Mouse (Mus musculus): Measurements from ENCODE around the gene Myo18a.

The Myo18a gene

DNA sequence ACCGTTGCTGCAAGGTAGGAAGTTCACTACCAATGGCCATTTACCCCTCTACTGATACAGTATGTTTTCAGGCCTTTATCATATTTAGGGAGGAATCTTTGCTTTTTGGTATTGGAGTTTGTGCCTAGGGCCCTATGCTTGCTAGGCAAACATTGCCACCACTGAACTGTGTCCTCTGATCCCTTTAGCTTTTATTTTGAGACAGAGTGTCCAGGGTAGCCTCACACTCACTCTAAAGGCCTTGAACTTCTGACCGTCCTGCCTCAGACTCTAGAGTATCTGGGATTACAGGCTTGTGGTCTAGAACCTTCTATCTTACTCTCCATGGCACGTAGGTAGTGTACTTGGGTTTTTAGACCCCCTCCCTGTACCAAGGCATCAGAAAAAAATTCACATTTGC, 137.1 kb downstream of the Myo18a start:
- DNase-seq (ENCODE audit: low spot score): no peak

DNA sequence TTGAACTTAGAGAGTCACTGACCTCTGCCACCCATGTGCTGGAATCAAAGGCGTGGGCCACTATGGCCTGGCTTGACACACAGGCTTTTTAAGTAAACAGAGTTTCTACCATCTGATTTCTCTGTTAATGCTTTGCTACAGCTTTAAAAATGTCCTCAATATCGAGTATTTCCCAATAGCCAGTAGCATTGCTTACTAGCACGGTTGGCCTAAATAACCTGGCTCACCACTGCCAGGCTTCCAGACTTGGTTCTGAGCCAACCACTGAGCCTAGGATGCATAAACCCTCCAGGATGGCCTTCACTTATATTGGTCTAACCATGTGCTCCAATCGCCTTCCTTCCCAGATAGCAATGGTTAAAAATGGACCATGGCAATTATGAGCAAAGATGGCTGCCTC, 137.7 kb downstream of the Myo18a start:
- no peak for DNase-seq (ENCODE audit: low spot score)

DNA sequence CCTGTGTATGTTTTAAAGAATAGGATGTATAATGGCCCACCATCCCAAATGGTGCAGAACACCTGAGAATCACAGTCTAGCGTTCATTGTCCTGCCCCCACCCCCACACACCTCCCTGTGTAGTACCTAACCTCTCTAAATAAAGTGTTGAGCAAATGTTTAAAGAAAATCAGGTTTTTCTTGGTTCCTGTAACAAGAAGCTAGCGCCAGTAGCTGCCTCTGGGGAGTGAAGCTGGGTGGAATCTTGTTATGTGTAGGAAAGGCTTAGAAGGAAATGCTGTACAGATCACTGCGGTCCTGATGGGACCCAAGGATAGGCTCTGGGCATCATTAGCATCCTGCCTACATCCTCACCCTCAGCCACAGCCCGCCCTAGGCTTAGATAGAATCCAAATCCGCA, 138.3 kb downstream of the Myo18a start:
- DNase-seq (ENCODE audit: low spot score): no peak

DNA sequence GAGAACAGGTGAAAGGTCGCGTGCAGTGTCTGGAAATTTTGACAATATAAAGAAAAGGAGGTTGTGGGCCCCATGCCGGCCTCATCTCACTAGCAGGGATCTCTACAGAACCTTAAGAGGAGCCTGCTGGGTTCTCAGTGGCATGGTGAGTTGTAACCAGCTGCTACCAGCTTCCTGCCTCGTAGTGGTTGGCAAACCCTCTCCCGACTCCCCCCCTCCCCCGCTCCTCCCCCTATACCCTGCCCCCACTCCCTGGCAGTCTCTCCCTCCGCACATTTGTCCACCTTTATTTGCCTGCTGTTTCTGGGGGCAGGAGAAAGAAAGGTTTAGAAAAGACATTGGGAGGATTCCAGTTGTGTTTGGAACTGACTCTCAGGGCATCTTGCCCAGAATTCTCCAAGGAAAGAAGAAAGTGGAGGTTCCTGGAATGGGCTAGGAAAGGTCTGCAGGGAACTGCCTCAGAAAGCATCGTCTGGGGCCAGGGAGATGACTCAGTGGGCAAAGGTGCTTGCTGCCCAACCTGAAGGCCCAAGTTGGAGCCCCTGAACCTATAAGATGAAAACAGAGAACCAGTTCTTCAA, 138.8 kb downstream of the Myo18a start:
- no peak for DNase-seq (ENCODE audit: low spot score)

DNA sequence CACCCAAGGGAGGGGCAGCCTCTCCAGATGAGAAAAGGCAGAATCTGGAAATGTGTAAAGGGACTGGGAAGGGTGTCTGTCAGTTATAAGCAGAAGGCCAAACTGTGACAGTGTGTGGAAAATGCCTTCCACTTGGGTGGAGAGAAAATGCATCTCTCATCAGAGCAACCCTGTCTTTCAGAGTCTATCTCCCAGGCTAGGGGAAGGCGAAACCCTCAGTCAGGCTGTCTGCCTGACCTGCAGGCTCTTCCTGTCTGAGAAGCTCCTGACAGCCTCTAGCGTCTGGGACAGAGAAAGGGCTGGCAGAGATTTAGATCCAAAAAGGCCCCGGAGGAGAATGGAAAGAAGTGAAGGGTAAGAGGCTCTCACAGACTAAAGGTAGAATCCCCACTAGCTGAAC, 140.7 kb downstream of the Myo18a start:
- DNase-seq (ENCODE audit: low spot score): no peak

DNA sequence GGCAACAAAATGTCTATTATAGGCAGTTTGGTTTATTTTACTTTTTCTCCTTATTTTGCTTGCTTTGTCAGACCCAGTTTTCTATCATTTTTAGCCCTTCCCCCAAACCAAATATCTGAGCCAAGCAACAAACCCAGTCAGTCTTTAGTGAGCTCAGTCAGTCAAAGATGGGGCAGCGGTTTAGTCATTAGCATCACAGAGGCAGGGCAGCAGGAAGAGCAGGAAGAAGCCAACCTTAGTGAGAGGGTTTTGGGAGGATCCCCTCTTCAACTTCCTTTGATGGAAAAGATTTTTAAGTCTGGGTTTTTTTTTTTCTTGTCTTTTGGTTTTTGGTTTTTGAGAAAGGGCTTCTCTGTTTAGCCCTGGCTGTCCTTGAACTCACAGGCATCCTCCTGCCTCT, 141.7 kb downstream of the Myo18a start:
- DNase-seq (ENCODE audit: low spot score): no peak

DNA sequence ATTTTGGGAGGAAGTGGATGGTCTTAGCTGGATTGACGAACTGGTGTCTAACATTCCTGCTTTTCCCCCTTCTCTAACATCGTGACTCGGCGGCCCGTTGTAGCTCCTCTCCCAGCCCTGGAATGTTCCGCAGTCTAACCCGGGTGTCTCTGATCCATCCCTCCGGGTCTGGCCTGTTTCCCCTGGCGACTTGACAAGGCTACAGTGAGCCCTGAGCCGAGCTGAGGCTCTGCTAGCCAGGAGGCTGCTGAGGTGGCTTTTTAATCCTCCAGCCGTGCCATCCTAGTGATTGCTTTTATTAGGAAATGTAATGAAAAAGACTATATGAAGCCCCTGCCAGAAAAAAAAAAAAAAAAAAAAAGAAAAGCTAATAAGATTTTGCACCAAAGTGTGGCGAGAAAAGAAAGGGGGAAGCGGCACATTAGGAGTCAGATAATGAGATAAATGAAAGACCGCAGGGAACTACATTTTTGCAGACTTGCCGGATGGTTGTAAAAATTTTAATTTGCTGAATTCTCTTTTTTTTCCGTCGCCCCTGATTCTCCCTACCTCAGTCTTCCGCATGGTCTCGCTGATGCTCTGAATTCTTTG, 143.1 kb downstream of the Myo18a start:
- no peak for DNase-seq (ENCODE audit: low spot score)

DNA sequence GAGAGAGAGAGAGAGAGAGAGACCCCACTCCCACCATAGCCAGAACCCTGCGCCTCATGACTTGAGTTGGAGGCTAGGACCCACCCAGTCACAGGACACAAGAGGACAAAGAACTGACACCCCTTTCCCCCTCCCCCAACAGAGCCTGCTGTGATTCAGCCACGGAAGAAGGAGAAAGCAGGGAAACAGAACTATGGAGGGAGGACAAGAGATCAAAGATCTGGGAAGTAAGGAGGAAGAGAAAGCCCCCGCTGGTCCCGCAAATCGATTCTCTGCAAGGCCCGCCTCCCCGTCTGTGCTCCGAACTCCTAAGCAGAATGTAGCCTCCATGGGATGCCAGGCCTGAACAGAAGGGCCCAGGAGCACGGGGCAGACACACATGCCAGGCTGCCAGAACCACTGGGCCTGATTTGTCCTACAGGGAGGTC, 143.7 kb downstream of the Myo18a start:
- DNase-seq (ENCODE audit: low spot score): no peak

DNA sequence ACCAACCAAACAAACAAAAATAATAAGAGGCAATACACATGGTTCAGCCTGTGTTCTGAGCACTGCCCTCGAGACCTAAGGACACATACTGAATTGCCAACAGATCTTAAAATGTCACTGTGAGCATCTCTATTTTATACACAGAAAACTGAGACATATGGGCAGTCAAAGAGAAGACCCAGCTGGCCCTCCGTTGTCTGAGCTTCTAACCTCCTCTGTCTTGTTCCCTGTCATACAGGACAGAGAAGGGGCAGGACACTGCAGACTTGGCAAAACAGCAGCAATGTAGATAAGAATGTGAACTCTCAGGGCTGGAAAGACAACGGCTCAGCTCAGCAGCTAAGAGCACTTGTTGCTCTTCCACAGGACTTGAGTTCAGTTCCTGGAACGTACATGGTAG, 145.4 kb downstream of the Myo18a start:
- no peak for DNase-seq (ENCODE audit: low spot score)

DNA sequence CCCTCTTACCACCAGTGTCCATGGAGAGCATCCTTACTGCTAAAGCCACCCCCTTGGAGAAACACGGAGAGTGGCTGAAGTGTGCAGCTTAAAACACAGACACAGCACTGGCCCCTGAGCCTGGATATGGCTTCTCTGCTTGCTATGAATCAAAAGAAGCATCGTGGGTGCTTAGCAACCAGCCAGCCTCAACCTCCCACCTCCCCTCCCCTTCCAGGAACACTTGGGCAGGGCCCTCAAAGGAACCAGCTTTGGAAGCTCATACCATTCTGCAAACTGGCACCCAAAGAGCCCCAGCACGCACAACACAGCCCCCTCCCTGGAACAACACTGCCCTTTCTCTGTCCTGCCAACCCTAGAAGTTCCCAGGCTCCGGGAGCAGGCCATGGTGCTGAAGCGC, 146.3 kb downstream of the Myo18a start:
- DNase-seq (ENCODE audit: low spot score): no peak

DNA sequence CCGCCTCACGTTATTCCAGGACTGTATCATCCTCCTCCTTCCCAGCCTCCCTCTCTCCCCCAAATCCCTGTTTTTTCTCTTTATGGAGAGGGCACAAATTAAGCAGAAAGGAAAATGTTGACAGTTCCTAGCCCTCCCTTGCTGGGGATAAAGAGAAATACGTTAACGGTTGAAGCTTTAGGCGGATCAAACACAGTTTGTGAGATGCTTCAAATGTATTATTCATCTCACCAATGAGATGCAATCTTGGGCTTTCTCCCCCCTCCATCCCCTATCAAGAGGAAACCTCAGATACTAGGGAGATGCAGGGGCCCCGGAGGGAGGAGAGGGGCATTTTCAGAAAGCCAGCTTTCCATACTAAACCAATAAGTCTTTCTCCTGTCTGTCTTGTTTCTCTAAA, 146.7 kb downstream of the Myo18a start:
- DNase-seq (ENCODE audit: low spot score): no peak

DNA sequence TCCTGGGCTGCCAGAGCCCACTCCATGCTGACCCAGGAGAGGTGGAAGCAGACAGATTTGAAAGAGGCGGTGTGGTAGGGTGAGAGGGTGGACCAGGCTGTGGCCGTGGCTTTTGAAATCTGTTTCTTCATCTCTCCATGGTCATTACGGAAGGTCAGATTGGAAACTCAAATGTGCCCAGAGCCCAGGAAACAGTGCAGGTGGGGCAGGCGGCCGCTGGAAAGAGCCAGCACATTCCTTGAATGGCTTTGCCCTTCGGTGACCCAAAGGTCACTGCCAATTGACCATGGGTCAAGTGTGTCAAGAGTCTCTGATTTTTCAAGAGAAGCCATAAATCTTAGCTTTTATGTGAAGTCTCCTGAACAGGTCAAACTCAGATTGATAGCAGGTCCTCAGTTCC, 150.5 kb downstream of the Myo18a start:
- no peak for DNase-seq (ENCODE audit: low spot score)

DNA sequence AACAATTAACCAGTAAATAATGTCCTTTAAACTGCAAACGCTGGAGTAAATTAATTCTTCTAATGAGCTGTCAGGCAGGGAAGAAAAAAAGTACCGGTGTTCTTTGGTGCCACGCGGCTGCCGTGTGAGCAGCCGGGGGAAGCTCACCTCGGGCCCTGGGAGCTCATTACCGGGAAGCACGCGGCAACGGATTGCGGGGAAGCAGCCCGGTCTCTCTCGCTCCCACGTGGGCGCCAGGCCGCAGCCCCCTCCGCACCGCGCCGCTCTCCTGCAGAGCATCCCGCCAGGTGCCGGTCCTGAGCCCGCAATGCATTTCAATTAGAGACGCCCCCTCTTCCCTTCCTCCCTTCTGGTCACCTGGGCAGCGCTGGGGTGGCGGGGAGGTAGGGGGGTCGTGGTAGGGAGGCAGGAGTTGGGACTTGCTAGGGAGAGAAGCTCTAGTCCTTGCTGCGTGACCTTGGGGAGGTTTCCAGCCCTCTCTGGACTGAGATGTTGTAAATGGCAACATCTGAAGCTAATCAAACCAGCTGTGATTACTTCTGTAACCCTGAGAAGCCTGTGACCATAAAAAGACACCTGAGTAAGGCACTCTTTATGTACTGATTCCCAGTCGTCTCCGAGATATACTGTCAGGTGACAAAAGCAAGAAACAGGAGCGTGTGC, 151.7 kb downstream of the Myo18a start:
- no peak for DNase-seq (ENCODE audit: low spot score)
